Mouse (Mus musculus): ENCODE data around the gene Rassf3. TPM values are rescaled to one million over a fixed set of nuclear protein-coding genes. Genes with fewer than 3 reads are reported as not detected.

The Rassf3 gene
- total and polyA plus RNA-seq, 2 experiments from 2014 or later = 23.4 to 27.9 TPM

DNA sequence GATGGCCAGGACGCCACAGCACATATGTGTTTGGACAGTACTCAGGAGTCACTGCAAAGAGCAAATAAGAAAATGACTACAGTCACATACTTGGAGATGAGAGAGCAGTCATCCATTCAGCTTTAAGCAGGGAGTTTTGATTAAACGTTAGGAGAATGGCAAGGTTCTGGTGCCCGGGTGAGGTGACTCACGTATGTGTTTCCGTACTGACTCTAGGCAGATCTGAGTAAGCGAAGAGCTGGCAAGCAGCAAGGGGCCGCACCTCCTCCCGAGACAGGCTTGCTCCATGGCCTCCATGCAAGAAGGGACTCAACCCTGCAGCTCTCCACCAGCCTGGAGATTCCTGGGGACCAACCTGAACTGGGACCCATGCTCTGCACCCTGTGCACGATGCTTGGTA, 32.4 kb downstream of the Rassf3 start:
- H3K27ac ChIP-seq (ENCODE audit: low read depth) = no peak overlapping the region
- TF ChIP-seq CTCF (IDR thresholded peaks at IDR 0.05; ENCODE audit: low read depth) (no peak), EP300 (IDR thresholded peaks at IDR 0.05; ENCODE audit: low read depth) (no peak)
- H3K27me3 ChIP-seq (ENCODE audit: control insufficient read depth, insufficient read depth, low read length) = no peaks in the 10 kb centered on the region
- DNase-seq (ENCODE audit: low spot score) (no peak), ATAC-seq (ENCODE audit: insufficient read depth, low read depth) (no peak)
- no peaks in the 10 kb centered on the region for H3K36me3 ChIP-seq (replicated peaks; ENCODE audit: control insufficient read depth, insufficient read depth, low read length)
- peaks cover 26% of the 10 kb centered on the region for H3K4me1 ChIP-seq (ENCODE audit: control insufficient read depth, insufficient read depth)
- no peaks in the 10 kb centered on the region for H3K9me3 ChIP-seq (replicated peaks; ENCODE audit: control insufficient read depth, low read length)
- H3K9ac ChIP-seq (replicated peaks; ENCODE audit: low read depth, low read length) = no peak overlapping the region
- H3K4me3 ChIP-seq (ENCODE audit: low read depth, low read length) = no peak overlapping the region
- H3K4me2 ChIP-seq (ENCODE audit: low read depth, low read length) = no peak overlapping the region
- WGBS = 84% methylated on average over 9 of the region's 9 CpGs

GRCm38 (mm10) chr10:121439310-121439731, 36.8 kb downstream of the Rassf3 start:
- no peak for TF ChIP-seq CTCF (IDR thresholded peaks at IDR 0.05; ENCODE audit: low read depth)
- no peak for TF ChIP-seq EP300 (IDR thresholded peaks at IDR 0.05; ENCODE audit: low read depth)
- Histone ChIP-seq H3K4me2 (ENCODE audit: low read depth, low read length) (no peak overlapping the region), H3K9ac (replicated peaks; ENCODE audit: low read depth, low read length) (no peak overlapping the region), H3K9me3 (replicated peaks; ENCODE audit: control insufficient read depth, low read length) (no peaks in the 10 kb centered on the region), H3K4me3 (ENCODE audit: low read depth, low read length) (no peak overlapping the region), H3K27me3 (ENCODE audit: control insufficient read depth, insufficient read depth, low read length) (no peaks in the 10 kb centered on the region), H3K4me1 (ENCODE audit: control insufficient read depth, insufficient read depth) (peaks cover 49% of the 10 kb centered on the region), H3K27ac (ENCODE audit: low read depth) (peak overlapping the region; percentile 40), H3K36me3 (replicated peaks; ENCODE audit: control insufficient read depth, insufficient read depth, low read length) (no peaks in the 10 kb centered on the region)
- DNase-seq (ENCODE audit: low spot score) (no peak), ATAC-seq (ENCODE audit: insufficient read depth, low read depth) (no peak)
- 23% methylated on average over 12 of the region's 12 CpGs for WGBS

- ATAC-seq (ENCODE audit: insufficient read depth, low read depth) (no peak), DNase-seq (ENCODE audit: low spot score) (no peak)
- H3K9me3 ChIP-seq (replicated peaks; ENCODE audit: control insufficient read depth, low read length) = no peaks in the 10 kb centered on the region
- TF ChIP-seq CTCF (IDR thresholded peaks at IDR 0.05; ENCODE audit: low read depth) (no peak), EP300 (IDR thresholded peaks at IDR 0.05; ENCODE audit: low read depth) (no peak)
- peaks cover 56% of the 10 kb centered on the region for H3K4me1 ChIP-seq (ENCODE audit: control insufficient read depth, insufficient read depth)
- H3K4me2 ChIP-seq (ENCODE audit: low read depth, low read length) = no peak overlapping the region
- no peak overlapping the region for H3K4me3 ChIP-seq (ENCODE audit: low read depth, low read length)
- H3K27ac ChIP-seq (ENCODE audit: low read depth) = no peak overlapping the region
- H3K27me3 ChIP-seq (ENCODE audit: control insufficient read depth, insufficient read depth, low read length) = no peaks in the 10 kb centered on the region
- H3K9ac ChIP-seq (replicated peaks; ENCODE audit: low read depth, low read length) = no peak overlapping the region
- no peaks in the 10 kb centered on the region for H3K36me3 ChIP-seq (replicated peaks; ENCODE audit: control insufficient read depth, insufficient read depth, low read length)
- WGBS = 72% methylated on average over 5 of the region's 8 CpGs
These were observed 38.0 kb downstream of the Rassf3 start for GRCm38 (mm10) chr10:121438109-121438508.

DNA sequence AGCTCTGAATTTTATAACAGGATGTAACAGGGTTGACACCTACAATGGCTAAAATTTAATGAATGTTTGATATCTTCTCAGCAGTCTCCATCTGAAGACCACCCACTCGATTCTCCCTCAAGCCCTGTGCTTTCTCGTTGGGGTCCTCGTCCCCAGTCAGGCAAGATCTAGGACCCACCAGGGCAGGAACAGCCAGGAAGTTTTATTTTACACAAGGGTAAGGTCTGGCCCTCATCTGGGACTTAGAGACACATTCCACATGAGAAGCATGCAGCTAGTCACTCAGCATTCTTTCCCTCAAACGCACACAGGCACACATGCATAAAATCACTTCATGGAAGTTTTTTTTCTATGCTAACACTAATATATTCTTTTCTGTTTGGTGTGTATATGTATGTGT, 39.5 kb downstream of the Rassf3 start:
- Histone ChIP-seq H3K9me3 (replicated peaks; ENCODE audit: control insufficient read depth, low read length) (no peaks in the 10 kb centered on the region), H3K4me2 (ENCODE audit: low read depth, low read length) (no peak overlapping the region), H3K4me1 (ENCODE audit: control insufficient read depth, insufficient read depth) (peaks cover 70% of the 10 kb centered on the region), H3K4me3 (ENCODE audit: low read depth, low read length) (no peak overlapping the region), H3K9ac (replicated peaks; ENCODE audit: low read depth, low read length) (no peak overlapping the region), H3K36me3 (replicated peaks; ENCODE audit: control insufficient read depth, insufficient read depth, low read length) (no peaks in the 10 kb centered on the region), H3K27me3 (ENCODE audit: control insufficient read depth, insufficient read depth, low read length) (no peaks in the 10 kb centered on the region), H3K27ac (ENCODE audit: low read depth) (peak overlapping the region; percentile 79)
- WGBS = 29% methylated on average over 4 of the region's 4 CpGs
- no peak for TF ChIP-seq EP300 (IDR thresholded peaks at IDR 0.05; ENCODE audit: low read depth)
- TF ChIP-seq CTCF (IDR thresholded peaks at IDR 0.05; ENCODE audit: low read depth) = no peak
- DNase-seq (ENCODE audit: low spot score) (peak; percentile 55), ATAC-seq (ENCODE audit: insufficient read depth, low read depth) (peak; percentile 17; the same call in 1 of the 2 replicates)

- Histone ChIP-seq H3K9ac (replicated peaks; ENCODE audit: low read depth, low read length) (no peak overlapping the region; the same call in 1 of the 2 replicates), H3K4me1 (ENCODE audit: control insufficient read depth, insufficient read depth) (peaks cover 74% of the 10 kb centered on the region), H3K27me3 (ENCODE audit: control insufficient read depth, insufficient read depth, low read length) (no peaks in the 10 kb centered on the region), H3K4me2 (ENCODE audit: low read depth, low read length) (peak overlapping the region; percentile 45; the same call in 1 of the 2 replicates), H3K36me3 (replicated peaks; ENCODE audit: control insufficient read depth, insufficient read depth, low read length) (no peaks in the 10 kb centered on the region), H3K9me3 (replicated peaks; ENCODE audit: control insufficient read depth, low read length) (no peaks in the 10 kb centered on the region), H3K27ac (ENCODE audit: low read depth) (peak overlapping the region; percentile 79), H3K4me3 (ENCODE audit: low read depth, low read length) (no peak overlapping the region)
- DNase-seq (ENCODE audit: low spot score) = no peak
- 32% methylated on average over 8 of the region's 8 CpGs for WGBS
- TF ChIP-seq CTCF (IDR thresholded peaks at IDR 0.05; ENCODE audit: low read depth) (no peak), EP300 (IDR thresholded peaks at IDR 0.05; ENCODE audit: low read depth) (no peak)
- no peak for ATAC-seq (ENCODE audit: insufficient read depth, low read depth)
These were observed 39.9 kb downstream of the Rassf3 start for GRCm38 (mm10) chr10:121436258-121436645.
